Mouse (Mus musculus) layer of hippocampus, adult 18-20 months (tissue): ENCODE measurements at regions not wholly inside any gene's neighbourhood (a gene's known extent, or its start where the extent isn't known, plus 50 kb on each side); places are given as distances from the start of the nearest gene placed in this dataset.

Source experiments
- DNase-seq, 2 experiments: peaks; one replicate each; pipeline ENCODE4 v3.0.0; 2022; ENCODE audit warnings: low spot score in 2 of 2

DNA sequence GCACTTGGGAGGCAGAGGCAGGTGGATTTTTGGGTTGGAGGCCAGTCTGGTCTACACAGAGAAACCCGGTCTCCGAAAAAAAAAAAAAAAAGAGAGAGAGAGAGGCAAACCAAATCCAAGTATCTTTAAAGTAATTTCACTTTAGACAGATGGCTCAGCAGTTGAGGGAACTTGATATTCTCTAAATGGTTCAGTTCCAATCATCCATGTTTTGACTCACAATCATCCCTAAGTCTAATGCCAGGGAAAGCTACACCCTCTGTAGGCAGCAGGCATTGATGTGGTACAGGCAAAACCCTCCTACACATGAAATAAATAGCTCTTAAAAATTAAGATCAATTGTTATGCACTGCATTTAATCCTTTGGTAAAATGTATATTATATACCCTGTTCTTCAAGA lies 248.8 kb upstream of the Gm5152 start:
- DNase-seq = peak in 1 of 2 experiments; percentile 49

DNA sequence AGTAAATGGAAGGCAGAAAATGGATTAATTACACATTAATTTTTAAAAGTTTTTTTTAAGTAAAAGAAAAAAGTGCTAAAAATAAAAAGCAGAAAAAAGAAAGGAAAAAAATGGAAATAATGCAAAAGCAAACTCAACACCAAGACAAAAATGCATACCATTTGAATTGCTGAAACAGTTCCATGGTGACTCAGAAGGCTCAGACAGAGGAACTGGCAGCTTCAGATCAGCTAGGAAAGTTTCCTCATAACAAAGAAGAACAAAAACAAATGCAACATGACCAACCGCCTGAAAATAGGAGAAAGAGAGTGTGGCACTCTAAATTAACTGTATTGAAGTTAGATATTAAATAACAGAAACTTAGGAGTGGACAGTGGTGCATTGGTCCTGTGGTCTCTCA lies 231.7 kb upstream of the Gm5152 start:
- no peak for DNase-seq

DNA sequence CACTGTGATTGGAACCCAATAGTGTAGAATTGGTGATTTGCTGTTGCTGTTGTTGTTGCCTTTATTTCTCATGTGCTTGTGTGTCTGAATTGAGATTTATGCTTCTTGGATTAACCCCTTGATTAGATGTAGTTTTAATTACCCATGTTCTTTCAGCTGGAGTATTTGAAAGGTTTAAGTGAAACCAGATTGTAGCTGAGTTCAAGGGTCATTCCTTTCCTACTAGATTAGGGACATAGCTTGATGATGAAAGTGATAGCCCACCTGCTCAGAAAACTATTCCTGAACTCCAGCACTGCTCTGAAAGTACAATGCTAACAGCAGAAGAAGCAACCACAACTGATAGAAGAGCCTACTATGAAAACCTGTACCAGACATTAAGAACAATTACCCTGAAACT lies 231.1 kb upstream of the Gm5152 start:
- DNase-seq = no peak

DNA sequence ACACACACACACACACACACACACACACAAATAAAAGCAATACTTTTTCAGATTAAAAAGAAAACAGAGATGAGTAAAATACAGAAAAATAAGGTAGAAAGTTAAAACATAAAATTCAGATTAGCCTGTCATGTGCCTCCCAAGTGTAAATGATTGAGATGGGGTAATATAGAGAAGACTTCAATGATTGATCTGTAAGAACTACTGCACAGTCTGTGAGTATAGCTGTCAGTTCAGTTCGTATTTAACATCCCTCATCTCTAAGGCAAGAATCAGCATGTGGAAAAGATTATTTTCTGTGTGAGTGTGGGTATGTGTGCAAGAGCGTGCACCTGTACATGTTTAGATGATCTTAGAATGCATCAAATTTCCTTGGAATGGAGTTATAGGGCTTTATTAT lies 200.3 kb upstream of the Gm5152 start:
- DNase-seq = no peak

DNA sequence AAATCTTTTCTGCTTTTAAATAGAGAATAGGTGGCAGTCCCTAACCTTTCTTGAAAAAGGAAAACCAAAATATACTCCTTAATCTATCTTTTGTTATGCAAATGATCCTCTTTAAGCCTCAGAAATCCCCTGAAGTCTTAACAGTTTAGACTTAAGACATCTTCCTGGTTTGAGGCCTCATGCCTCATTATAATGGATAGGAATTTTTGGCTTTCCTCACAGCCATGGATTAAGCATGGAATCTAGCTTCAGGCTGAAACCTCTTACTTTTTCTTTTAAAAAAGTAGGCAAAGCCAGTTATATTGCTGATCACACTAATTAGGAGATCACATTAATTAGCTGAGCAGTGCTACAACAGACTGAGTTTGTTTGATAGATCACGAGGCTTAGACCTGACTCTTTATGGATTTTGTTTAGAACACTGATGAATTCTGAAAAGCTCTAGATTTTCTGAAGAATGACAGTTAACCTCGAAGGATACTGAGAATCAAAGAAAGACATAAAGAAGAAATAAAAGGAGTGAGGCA lies 171.4 kb upstream of the Gm5152 start:
- DNase-seq = no peak

DNA sequence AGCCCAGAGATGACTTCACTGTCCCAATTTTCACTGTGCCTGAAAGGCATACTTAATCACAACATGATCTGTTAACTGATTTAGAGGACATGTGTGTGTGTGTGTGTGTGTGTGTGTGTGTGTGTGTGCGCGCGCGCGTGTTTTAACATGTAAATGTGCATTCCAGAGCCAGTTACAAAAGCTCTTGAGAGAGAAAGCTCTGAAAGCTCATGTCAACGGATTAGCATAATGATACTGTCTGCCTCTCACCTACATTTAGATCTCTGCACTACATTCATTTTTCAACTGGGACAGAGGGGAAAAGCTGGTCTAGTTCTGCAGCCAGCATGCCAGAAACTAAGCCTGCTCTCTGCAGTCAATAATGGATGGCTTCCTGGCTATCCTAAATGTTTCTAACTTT lies 170.6 kb upstream of the Gm5152 start:
- no peak for DNase-seq

DNA sequence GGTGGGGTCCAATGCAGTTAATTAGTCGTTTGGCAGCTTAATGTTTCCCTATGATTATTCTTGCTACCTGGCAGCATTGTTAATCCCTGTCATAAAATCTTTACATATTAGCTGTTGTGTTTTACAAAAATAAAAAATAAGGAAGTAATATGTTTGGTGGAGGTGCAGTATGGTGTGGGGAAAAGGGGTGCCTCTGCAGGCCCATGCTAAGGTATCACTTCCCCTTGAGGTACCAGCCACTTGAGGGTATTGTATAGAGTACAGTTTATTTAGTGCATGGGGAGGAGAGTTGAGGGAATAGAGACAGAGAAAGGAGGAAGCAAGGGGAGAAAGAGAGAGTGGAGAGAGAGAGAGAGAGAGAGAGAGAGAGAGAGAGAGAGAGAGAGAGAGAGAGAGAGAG lies 167.7 kb upstream of the Gm5152 start:
- DNase-seq = no peak

DNA sequence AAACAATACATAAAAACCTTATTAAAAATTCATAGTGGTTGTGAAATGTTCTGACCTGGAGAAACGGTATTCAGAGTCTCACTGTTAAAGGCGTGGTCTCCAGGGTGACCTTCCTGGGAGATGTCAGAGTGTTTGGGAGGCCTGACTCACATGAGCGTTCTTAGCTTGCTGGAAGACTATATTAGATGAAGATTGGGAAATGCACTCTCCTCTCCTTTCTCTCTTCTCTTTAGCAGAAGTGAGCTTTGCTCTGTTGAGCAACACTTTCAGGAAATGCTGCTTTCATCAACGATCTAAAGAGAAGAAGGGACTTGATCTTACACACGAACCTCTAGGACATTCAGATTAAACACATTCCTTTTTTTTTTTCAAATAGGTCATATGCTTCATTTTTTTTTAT lies 147.2 kb upstream of the Gm5152 start:
- no peak for DNase-seq

DNA sequence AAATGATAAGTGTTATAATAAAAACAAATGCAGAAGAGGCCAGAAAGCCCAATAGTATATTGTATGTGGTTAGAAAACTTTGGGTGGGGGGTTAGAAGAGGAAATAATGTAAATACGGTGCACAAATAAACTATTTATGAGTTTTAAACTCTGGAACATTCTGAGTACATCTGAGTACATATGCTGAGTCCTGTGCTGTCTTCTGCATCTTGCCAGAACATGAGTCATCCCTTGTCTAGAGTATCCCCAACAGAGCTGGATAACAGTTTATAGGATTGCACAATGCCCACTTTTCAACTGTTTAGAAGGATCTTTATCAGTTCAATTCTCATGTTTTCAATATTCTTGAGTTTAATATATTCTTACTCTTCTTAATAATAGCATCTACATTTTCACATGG lies 142.7 kb upstream of the Gm5152 start:
- DNase-seq = no peak

DNA sequence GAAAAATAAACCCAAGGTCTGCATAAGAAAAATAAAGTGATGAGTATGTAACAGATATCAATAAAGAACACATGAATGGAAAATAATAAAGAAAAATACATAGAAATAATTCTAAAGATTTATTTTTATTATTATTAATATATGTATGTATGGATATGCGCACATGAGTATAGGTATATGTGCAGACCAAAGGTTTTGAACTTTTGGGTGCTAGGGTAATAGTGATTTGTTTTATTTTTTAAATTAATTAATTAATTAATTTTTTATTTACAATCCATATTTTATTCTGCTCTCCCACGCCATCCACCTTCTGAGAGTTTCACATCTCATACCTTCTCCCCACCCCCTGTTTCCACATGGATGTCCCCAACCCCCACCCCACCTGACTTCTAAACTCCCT lies 105.8 kb upstream of the Gm5152 start:
- DNase-seq = no peak

DNA sequence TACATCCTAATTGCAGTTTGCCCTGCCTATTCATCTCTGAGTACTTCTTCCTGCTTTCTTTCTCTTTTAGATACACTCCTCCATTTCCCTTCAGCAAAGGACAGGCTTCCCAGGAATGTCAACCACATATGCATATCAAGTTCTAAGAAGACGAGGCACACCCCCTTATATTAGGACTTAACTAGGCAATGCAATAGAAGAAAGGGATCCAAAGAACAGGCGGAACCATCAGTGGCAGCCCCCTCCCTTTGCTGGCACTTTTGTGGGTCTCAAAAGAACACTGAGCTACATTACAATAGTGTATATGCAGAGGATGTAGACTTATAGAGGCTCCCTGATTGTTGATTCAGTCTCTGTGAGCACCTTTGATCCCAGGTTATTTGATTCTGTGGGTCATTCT lies 74.3 kb upstream of the Gm5152 start:
- no peak for DNase-seq
